Mouse (Mus musculus) cerebellum, adult 8-10 months (tissue): ENCODE measurements at regions not wholly inside any gene's neighbourhood (a gene's known extent, or its start where the extent isn't known, plus 50 kb on each side); places are given as distances from the start of the nearest gene placed in this dataset.

Experiments
- DNase-seq: peaks from one replicate; pipeline ENCODE4 v3.0.0; 2022

GRCm38 (mm10) chr19:56105452-56106091, 181.4 kb upstream of the Habp2 start:
- no peak for DNase-seq

- DNase-seq, result no peak
Measured at GRCm38 (mm10) chr19:56108796-56109195, 178.1 kb upstream of the Habp2 start.

- DNase-seq, result no peak
Measured at GRCm38 (mm10) chr19:56115552-56116284, 171.2 kb upstream of the Habp2 start.

- no peak for DNase-seq
Measured at GRCm38 (mm10) chr19:56116285-56116680, 170.7 kb upstream of the Habp2 start.

- no peak for DNase-seq
Measured at GRCm38 (mm10) chr19:56120723-56121122, 166.2 kb upstream of the Habp2 start.

- DNase-seq, result no peak
Measured at GRCm38 (mm10) chr19:56122186-56122585, 164.8 kb upstream of the Habp2 start.

- no peak for DNase-seq
Measured at GRCm38 (mm10) chr19:56131556-56131955, 155.4 kb upstream of the Habp2 start.

- no peak for DNase-seq
Measured at GRCm38 (mm10) chr19:56132911-56133562, 153.9 kb upstream of the Habp2 start.

GRCm38 (mm10) chr19:56133565-56133964, 153.4 kb upstream of the Habp2 start:
- no peak for DNase-seq

GRCm38 (mm10) chr19:56134081-56134818, 152.7 kb upstream of the Habp2 start:
- DNase-seq, result peak; percentile 27

GRCm38 (mm10) chr19:56135306-56135928, 151.5 kb upstream of the Habp2 start:
- no peak for DNase-seq

- no peak for DNase-seq
Measured at GRCm38 (mm10) chr19:56140540-56140939, 146.4 kb upstream of the Habp2 start.

GRCm38 (mm10) chr19:56144221-56144620, 142.7 kb upstream of the Habp2 start:
- no peak for DNase-seq

GRCm38 (mm10) chr19:56157120-56157519, 129.8 kb upstream of the Habp2 start:
- no peak for DNase-seq

- no peak for DNase-seq
Measured at GRCm38 (mm10) chr19:56162156-56162555, 124.8 kb upstream of the Habp2 start.

- no peak for DNase-seq
Measured at GRCm38 (mm10) chr19:56169133-56169997, 117.6 kb upstream of the Habp2 start.

- no peak for DNase-seq
Measured at GRCm38 (mm10) chr19:56169998-56170274, 117.0 kb upstream of the Habp2 start.

GRCm38 (mm10) chr19:56172454-56172853, 114.5 kb upstream of the Habp2 start:
- DNase-seq, result no peak

GRCm38 (mm10) chr19:56176059-56176458, 110.9 kb upstream of the Habp2 start:
- DNase-seq, result no peak

GRCm38 (mm10) chr19:56177231-56177745, 109.6 kb upstream of the Habp2 start:
- DNase-seq, result no peak

GRCm38 (mm10) chr19:56185756-56186155, 101.2 kb upstream of the Habp2 start:
- DNase-seq, result no peak

- DNase-seq, result no peak
Measured at GRCm38 (mm10) chr19:56189185-56189584, 97.8 kb upstream of the Habp2 start.
